Mouse (Mus musculus) midbrain, postnatal 0 days (tissue): ENCODE measurements at regions not wholly inside any gene's neighbourhood (a gene's known extent, or its start where the extent isn't known, plus 50 kb on each side); places are given as distances from the start of the nearest gene placed in this dataset.
A peak's percentile ranks its signal among the peaks of the same experiment; 100 is the strongest.

Experiments used
- ATAC-seq: fragments of 200-750 bp; cut with Nextera tagmentation; 2 replicates; pipeline ENCODE4 v1.8.0; 2017; ENCODE audit warnings: moderate number of reproducible peaks, mild to moderate bottlenecking, moderate TSS enrichment, moderate library complexity; ENCODE audit not compliant: low FRiP score
- DNase-seq: peaks from one replicate; pipeline ENCODE4 v3.0.0-alpha.2; 2015; ENCODE audit warnings: low spot score
- H3K27ac ChIP-seq: fragments of 300-500 bp; sonication (generic); 2 replicates; pipeline ENCODE4 v1.5.1; 2014; ENCODE audit warnings: low read depth, mild to moderate bottlenecking, low read length, mixed read lengths
- H3K27me3 ChIP-seq: fragments of 300-500 bp; sonication (generic); 2 replicates; pipeline ENCODE4 v1.6.1; 2014; ENCODE audit warnings: low read length, control low read depth, mixed read lengths; ENCODE audit not compliant: insufficient read depth
- H3K36me3 ChIP-seq: fragments of 300-500 bp; sonication (generic); 2 replicates; pipeline ENCODE4 v1.6.1; 2014; ENCODE audit warnings: low read length, control low read depth, mixed read lengths; ENCODE audit not compliant: insufficient read depth
- H3K4me1 ChIP-seq: fragments of 300-500 bp; sonication (generic); 2 replicates; pipeline ENCODE4 v1.6.1; 2014; ENCODE audit warnings: mild to moderate bottlenecking, control low read depth, antibody characterized with exemption, low read length, mixed read lengths; ENCODE audit not compliant: insufficient read depth
- H3K4me2 ChIP-seq: fragments of 300-500 bp; sonication (generic); 2 replicates; pipeline ENCODE4 v1.6.1; 2014; ENCODE audit warnings: low read depth, mild to moderate bottlenecking, low read length, mixed read lengths; ENCODE audit not compliant: poor library complexity, severe bottlenecking
- H3K4me3 ChIP-seq: fragments of 300-500 bp; sonication (generic); 2 replicates; pipeline ENCODE4 v1.5.1; 2014; ENCODE audit warnings: low read depth, mild to moderate bottlenecking, low read length, moderate library complexity
- H3K9ac ChIP-seq: fragments of 300-500 bp; sonication (generic); replicated peaks from 2 replicates; pipeline ENCODE4 v1.6.1; 2014; ENCODE audit warnings: mild to moderate bottlenecking, low read length, moderate library complexity, mixed read lengths; ENCODE audit not compliant: poor library complexity, severe bottlenecking
- H3K9me3 ChIP-seq: fragments of 300-500 bp; sonication (generic); 2 replicates; pipeline ENCODE4 v1.6.1; 2016; ENCODE audit warnings: low read length, control low read depth
- CTCF ChIP-seq: IDR thresholded peaks from 2 replicates; pipeline ENCODE4 v1.5.1; 2016; ENCODE audit warnings: antibody characterized with exemption, mild to moderate bottlenecking
- WGBS: fragments of 180-500 bp; shearing (Covaris S2); extraction: QIAGEN DNeasy Blood & Tissue Kit; methylation state at CpG from one replicate; pipeline ENCODE4 v1.1.7; 2014; 5-methylcytosine and 5-hydroxymethylcytosine counted together

- no peak for TF ChIP-seq CTCF
- no peak overlapping the region for H3K9ac ChIP-seq
- H3K36me3 ChIP-seq = no peaks in the 10 kb centered on the region
- no peak for DNase-seq
- H3K4me2 ChIP-seq = no peak overlapping the region
- H3K27ac ChIP-seq = peak overlapping the region; percentile 57
- no peaks in the 10 kb centered on the region for H3K4me1 ChIP-seq
- no peak overlapping the region for H3K4me3 ChIP-seq
- no peak for ATAC-seq
- H3K27me3 ChIP-seq = no peaks in the 10 kb centered on the region
- no peaks in the 10 kb centered on the region for H3K9me3 ChIP-seq
Observed at GRCm38 (mm10) chr7:145112146-145112830, 95.6 kb downstream of the 1810010D01Rik start.

DNA sequence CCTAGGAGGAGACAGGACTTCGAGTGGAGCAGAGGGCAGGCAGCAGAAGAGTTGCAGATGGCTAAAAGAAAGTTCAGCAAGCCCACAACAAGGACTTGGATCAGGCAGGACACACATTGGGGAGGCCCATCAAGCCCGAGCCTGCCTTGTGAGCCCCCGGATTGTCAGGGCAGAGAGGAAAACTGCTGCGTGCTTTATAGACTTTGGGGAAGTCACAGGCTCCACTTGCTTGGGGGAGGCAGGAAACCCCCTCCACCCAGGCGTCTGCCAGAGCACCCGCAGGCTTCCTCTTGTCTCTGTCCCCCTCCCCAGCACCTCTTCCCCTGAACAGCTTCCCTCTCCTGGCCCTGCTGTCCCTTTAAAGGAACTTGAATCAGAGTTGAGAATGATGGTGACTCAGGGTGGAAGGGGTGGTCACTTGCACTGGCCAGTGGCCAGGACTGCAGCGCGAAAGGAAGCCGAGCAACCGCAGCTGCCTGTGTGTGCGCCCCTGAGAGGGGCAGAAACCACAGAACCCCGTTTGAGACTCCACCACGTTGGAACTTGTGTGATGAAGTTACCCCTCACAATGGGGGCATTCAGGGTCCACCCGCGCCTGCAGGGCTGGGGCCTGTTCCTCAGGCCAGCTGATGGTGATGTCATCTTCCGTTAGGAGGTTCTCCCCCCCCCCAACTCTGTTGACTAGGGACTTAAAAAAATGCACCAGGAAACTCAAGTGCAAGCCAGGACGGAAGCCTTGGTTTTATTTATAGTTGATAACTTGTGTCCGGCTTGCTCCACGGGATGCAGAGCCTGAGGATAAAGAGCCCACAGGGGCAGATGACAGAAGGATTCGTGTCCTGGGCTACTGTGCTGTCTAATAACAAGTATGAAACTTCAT is 96.4 kb downstream of the 1810010D01Rik start:
- Histone ChIP-seq H3K9me3 (no peaks in the 10 kb centered on the region), H3K27ac (peak overlapping the region; percentile 57; the same call in 1 of the 2 replicates), H3K4me3 (no peak overlapping the region), H3K4me2 (peak overlapping the region; percentile 12; the same call in 1 of the 2 replicates), H3K27me3 (no peaks in the 10 kb centered on the region), H3K36me3 (no peaks in the 10 kb centered on the region), H3K4me1 (no peaks in the 10 kb centered on the region), H3K9ac (no peak overlapping the region)
- 53% methylated on average over 20 of the region's 20 CpGs for WGBS
- DNase-seq (peak; percentile 74), ATAC-seq (peak; percentile 70)
- TF ChIP-seq CTCF = no peak

DNA sequence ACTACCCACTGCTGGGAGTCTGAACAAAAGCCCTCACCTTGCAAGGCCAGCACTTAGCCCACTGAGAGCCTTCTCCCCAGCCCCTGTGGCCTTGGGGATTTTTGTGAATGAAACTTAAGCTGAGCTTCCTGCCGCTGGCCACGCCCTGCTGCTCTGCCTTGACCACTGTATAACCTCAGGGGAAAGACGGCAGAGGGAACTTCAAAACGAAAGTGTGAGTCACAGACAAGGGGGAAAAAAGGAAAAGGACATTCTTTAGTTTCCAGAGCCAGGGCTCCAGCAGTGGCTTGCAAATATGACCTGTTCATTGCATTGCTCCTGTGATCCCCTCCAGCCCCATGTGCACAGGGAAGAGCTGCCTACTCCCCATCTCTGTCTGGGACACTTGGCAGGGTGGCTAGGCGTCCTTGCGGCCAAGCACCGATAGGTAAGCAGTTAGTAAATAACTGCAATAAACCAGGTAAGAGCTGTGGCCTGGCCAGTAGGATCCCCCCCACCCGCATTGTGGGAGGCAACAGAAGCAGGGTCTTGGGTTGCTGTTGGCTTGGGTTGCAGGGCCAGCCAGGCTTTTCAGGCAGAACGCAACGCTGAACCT is 97.2 kb downstream of the 1810010D01Rik start:
- Histone ChIP-seq H3K9ac (no peak overlapping the region), H3K36me3 (no peaks in the 10 kb centered on the region), H3K4me1 (no peaks in the 10 kb centered on the region), H3K27me3 (no peaks in the 10 kb centered on the region), H3K4me3 (no peak overlapping the region), H3K27ac (0 out of 2 replicates have a peak overlapping the region, but pooled peaks have one; percentile 32), H3K9me3 (no peaks in the 10 kb centered on the region), H3K4me2 (no peak overlapping the region)
- DNase-seq (no peak), ATAC-seq (no peak)
- TF ChIP-seq CTCF = no peak
- 58% methylated on average over 10 of the region's 10 CpGs for WGBS

- Histone ChIP-seq H3K27ac (no peak overlapping the region), H3K4me3 (no peak overlapping the region), H3K27me3 (no peaks in the 10 kb centered on the region), H3K4me2 (no peak overlapping the region), H3K36me3 (no peaks in the 10 kb centered on the region), H3K4me1 (no peaks in the 10 kb centered on the region), H3K9ac (no peak overlapping the region), H3K9me3 (no peaks in the 10 kb centered on the region)
- no peak for TF ChIP-seq CTCF
- ATAC-seq (no peak), DNase-seq (no peak)
- 84% methylated on average over 3 of the region's 3 CpGs for WGBS
Observed at GRCm38 (mm10) chr7:145110028-145110427, 97.9 kb downstream of the 1810010D01Rik start.

GRCm38 (mm10) chr7:145109471-145109870 is 98.4 kb downstream of the 1810010D01Rik start:
- no peak for TF ChIP-seq CTCF
- no peak for DNase-seq
- Histone ChIP-seq H3K9me3 (no peaks in the 10 kb centered on the region), H3K4me2 (no peak overlapping the region), H3K4me1 (no peaks in the 10 kb centered on the region), H3K27me3 (no peaks in the 10 kb centered on the region), H3K9ac (no peak overlapping the region), H3K4me3 (no peak overlapping the region), H3K27ac (no peak overlapping the region), H3K36me3 (no peaks in the 10 kb centered on the region)
- 94% methylated on average over 4 of the region's 4 CpGs for WGBS
- no peak for ATAC-seq

DNA sequence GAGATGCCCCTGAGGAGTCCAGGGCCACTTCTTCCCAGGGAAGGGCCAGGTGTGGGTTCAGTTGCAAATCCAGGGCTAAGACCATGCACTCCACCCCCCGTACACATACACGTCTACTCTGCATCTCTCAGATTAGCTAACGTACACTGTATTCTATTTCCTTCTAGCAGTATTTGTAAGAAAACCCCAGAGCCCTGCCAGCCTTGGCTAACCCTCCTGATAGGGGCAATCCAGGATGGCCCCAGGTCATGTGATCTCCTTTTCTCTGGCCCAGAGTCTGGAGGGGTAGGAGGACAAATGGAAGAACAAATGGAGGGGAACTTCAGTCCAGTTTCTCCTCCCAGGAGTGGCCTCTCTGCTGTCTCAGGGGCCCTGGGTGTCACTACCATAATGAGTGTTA is 98.9 kb downstream of the 1810010D01Rik start:
- Histone ChIP-seq H3K4me1 (no peaks in the 10 kb centered on the region), H3K27me3 (no peaks in the 10 kb centered on the region), H3K27ac (no peak overlapping the region), H3K9ac (no peak overlapping the region), H3K4me2 (no peak overlapping the region), H3K4me3 (no peak overlapping the region), H3K9me3 (no peaks in the 10 kb centered on the region), H3K36me3 (no peaks in the 10 kb centered on the region)
- 93% methylated on average over 3 of the region's 3 CpGs for WGBS
- DNase-seq = no peak
- TF ChIP-seq CTCF = no peak
- no peak for ATAC-seq
